ENCODE assay signal across 9 mouse cellular contexts in genomic region chr3:89087338-89088110, GRCm38 (mm10). TPM values are rescaled to one million over a fixed set of nuclear protein-coding genes. Genes with fewer than 3 reads are reported as not detected.
DNase-seq lines count a peak whose midpoint lies in the region; ATAC-seq and TF ChIP-seq lines count a peak whose summit lies in the region.
"Had no signal": no experiment of that assay in that cellular context is flagged by ENCODE, and none has a peak within 500 bp of the region (broad histone marks: within the 10 kb centered on the region; RNA-seq: fewer than 3 reads in every experiment).

No protein-coding gene starts in this region.

- H3K36me3 ChIP-seq in heart, postnatal 0 days (replicated peaks; ENCODE audit: control insufficient read depth, insufficient read depth, low read length) = no peaks in the 10 kb centered on the region
- no peaks in the 10 kb centered on the region for H3K36me3 ChIP-seq in lung, postnatal 0 days (ENCODE audit: insufficient read depth, low read length)

- WGBS in heart, postnatal 0 days = 21% methylated on average over 21 of the region's 21 CpGs
- WGBS in lung, postnatal 0 days = 18% methylated on average over 21 of the region's 21 CpGs

- TF ChIP-seq CTCF in heart, postnatal 0 days (IDR thresholded peaks at IDR 0.05; ENCODE audit: low read depth) = peak; percentile 63
- TF ChIP-seq CTCF in layer of hippocampus, adult 2 months (conservative IDR thresholded peaks at IDR 0.05) = peak; percentile 92
- peak; percentile 80 for TF ChIP-seq CTCF in lung, postnatal 0 days (IDR thresholded peaks at IDR 0.05)

- ATAC-seq in heart, postnatal 0 days (ENCODE audit: insufficient read depth, low read depth) = no peak
- ATAC-seq in lung, postnatal 0 days = peak; percentile 14; the same call in 1 of the 2 replicates

- H3K9me3 ChIP-seq in heart, postnatal 0 days (replicated peaks; ENCODE audit: control insufficient read depth, low read length) = no peaks in the 10 kb centered on the region
- no peaks in the 10 kb centered on the region for H3K9me3 ChIP-seq in lung, postnatal 0 days (ENCODE audit: low read length)

- no peak overlapping the region for H3K27ac ChIP-seq in heart, postnatal 0 days (ENCODE audit: low read depth)
- no peak overlapping the region for H3K27ac ChIP-seq in layer of hippocampus, adult 2 months
- peak overlapping the region; percentile 54 for H3K27ac ChIP-seq in lung, postnatal 0 days (ENCODE audit: low read length)

- peaks cover 9% of the 10 kb centered on the region; the same call in 1 of the 2 replicates for H3K4me1 ChIP-seq in heart, postnatal 0 days (ENCODE audit: control insufficient read depth, insufficient read depth)
- H3K4me1 ChIP-seq in lung, postnatal 0 days (ENCODE audit: insufficient read depth, low read depth, low read length) = peaks cover 10% of the 10 kb centered on the region; the same call in 1 of the 2 replicates

- no peak overlapping the region for H3K9ac ChIP-seq in heart, postnatal 0 days (replicated peaks; ENCODE audit: low read depth, low read length)
- no peak overlapping the region for H3K9ac ChIP-seq in lung, postnatal 0 days (replicated peaks; ENCODE audit: low read depth)

- peaks cover 16% of the 10 kb centered on the region for H3K27me3 ChIP-seq in heart, postnatal 0 days (ENCODE audit: control insufficient read depth, insufficient read depth, low read length)
- H3K27me3 ChIP-seq in lung, postnatal 0 days (replicated peaks; ENCODE audit: insufficient read depth, low read length) = peaks cover 14% of the 10 kb centered on the region

- DNase-seq in CD8-positive naive resting alpha-beta T cell, adult 2 months (ENCODE audit: low read depth in 2 of 2, low spot score in 2 of 2) = peak; percentile 88 to 92
- peak; percentile 67 for DNase-seq in adrenal gland, adult 8-10 months
- peak; percentile 81 for DNase-seq in embryo, embryonic 9.5 days (ENCODE audit: extremely low spot score)
- peak; percentile 70 for DNase-seq in heart, postnatal 0 days (ENCODE audit: low spot score)
- DNase-seq in layer of hippocampus, adult 2 months (ENCODE audit: low spot score in 2 of 2) = peak; percentile 63 to 86
- peak; percentile 90 for DNase-seq in lung, postnatal 0 days (ENCODE audit: low spot score)
- DNase-seq in right cerebral cortex, postnatal 10 days (ENCODE audit: low spot score in 2 of 2) = peak; percentile 79 to 87
- peak; percentile 62 for DNase-seq in urinary bladder, postnatal 10 days (ENCODE audit: low spot score)

- H3K4me3 ChIP-seq in heart, postnatal 0 days (ENCODE audit: low read depth, low read length) = no peak overlapping the region
- H3K4me3 ChIP-seq in layer of hippocampus, adult 2 months = no peak overlapping the region; the same call in 1 of the 2 replicates
- H3K4me3 ChIP-seq in lung, postnatal 0 days (ENCODE audit: low read depth, low read length) = no peak overlapping the region

- TF ChIP-seq EP300 in heart, postnatal 0 days (IDR thresholded peaks at IDR 0.05; ENCODE audit: low read depth) = no peak
- TF ChIP-seq EP300 in lung, postnatal 0 days (IDR thresholded peaks at IDR 0.05) = no peak

- peak overlapping the region; percentile 31; the same call in 1 of the 2 replicates for H3K4me2 ChIP-seq in heart, postnatal 0 days (ENCODE audit: low read depth, low read length)
- H3K4me2 ChIP-seq in lung, postnatal 0 days (replicated peaks; ENCODE audit: low read depth, low read length) = peak overlapping the region; percentile 44

RNA-seq across cellular contexts. Expression of gene Rusc1, which starts 5.6 kb away (rescaled TPM):
- total RNA-seq in adrenal gland, adult 8-10 months (2022) = 10 to 100 TPM; 33.8 to 46.8 (median 41.1) TPM
- total RNA-seq in heart, postnatal 0 days (2014; rRNA removed; ENCODE audit: low replicate concordance) = 8.7 and 9.8 TPM in 2 replicates
- 8.5 and 8.6 TPM in 2 replicates for polyA plus RNA-seq in heart, postnatal 0 days (2015; fragmentation: Nextera tagmentation; extraction: Ambion mirVana)
- total RNA-seq in layer of hippocampus, adult 2 months (2021) = 100 to 1,000 TPM; 136 to 139 TPM
- 16.0 and 17.9 TPM in 2 replicates for polyA plus RNA-seq in lung, postnatal 0 days (2015; fragmentation: Nextera tagmentation; extraction: Ambion mirVana)

RNA-seq across cellular contexts. Expression of gene Gm43738, which starts 13.4 kb away (rescaled TPM):
- total RNA-seq in adrenal gland, adult 8-10 months (2022) = not detected
- not detected in 2 replicates for total RNA-seq in heart, postnatal 0 days (2014; rRNA removed; ENCODE audit: low replicate concordance)
- not detected in 2 replicates for polyA plus RNA-seq in heart, postnatal 0 days (2015; fragmentation: Nextera tagmentation; extraction: Ambion mirVana)
- total RNA-seq in layer of hippocampus, adult 2 months (2021) = under 1 TPM in 1 of 2 experiments, not detected in 1; 0.18 TPM
- polyA plus RNA-seq in lung, postnatal 0 days (2015; fragmentation: Nextera tagmentation; extraction: Ambion mirVana) = not detected in 2 replicates
- total RNA-seq: layer of hippocampus, postnatal 36 days had no signal

RNA-seq across cellular contexts. Expression of gene Fdps, which starts 14.2 kb away (rescaled TPM):
- total RNA-seq in adrenal gland, adult 8-10 months (2022) = 100 to 1,000 TPM; 152 to 387 (median 263) TPM
- 111 and 131 TPM in 2 replicates for total RNA-seq in heart, postnatal 0 days (2014; rRNA removed; ENCODE audit: low replicate concordance)
- polyA plus RNA-seq in heart, postnatal 0 days (2015; fragmentation: Nextera tagmentation; extraction: Ambion mirVana) = 72.8 and 81.1 TPM in 2 replicates
- total RNA-seq in layer of hippocampus, adult 2 months (2021) = 10 to 100 TPM; 72.5 to 78.4 TPM
- polyA plus RNA-seq in lung, postnatal 0 days (2015; fragmentation: Nextera tagmentation; extraction: Ambion mirVana) = 185 and 199 TPM in 2 replicates

RNA-seq across cellular contexts. Expression of gene Pklr, which starts 48.4 kb away (rescaled TPM):
- under 1 TPM in 2 of 4 experiments, not detected in 2; 0.10 to 0.11 TPM for total RNA-seq in adrenal gland, adult 8-10 months (2022)
- not detected in 2 replicates for total RNA-seq in heart, postnatal 0 days (2014; rRNA removed; ENCODE audit: low replicate concordance)
- 0.04 TPM in 1 of 2 replicates, not detected in the other for polyA plus RNA-seq in heart, postnatal 0 days (2015; fragmentation: Nextera tagmentation; extraction: Ambion mirVana)
- total RNA-seq in layer of hippocampus, adult 2 months (2021) = not detected
- 0.14 and 0.32 TPM in 2 replicates for polyA plus RNA-seq in lung, postnatal 0 days (2015; fragmentation: Nextera tagmentation; extraction: Ambion mirVana)
- total RNA-seq: layer of hippocampus, postnatal 36 days had no signal
